Mouse (Mus musculus): Measurements from ENCODE around the gene Map4k4. TPM values are rescaled to one million over a fixed set of nuclear protein-coding genes. Genes with fewer than 3 reads are reported as not detected.

Gene Map4k4
- polyA plus RNA-seq (2012; fragmentation: generic; extraction: Trizol) = 10 to 100 TPM; 16.3 to 68.9 TPM

GRCm38 (mm10) chr1:39900181-39901005 is at the start of gene Map4k4:
Gene Map4k4, plus strand, starts transcription at chr1:39900913.

GRCm38 (mm10) chr1:40073779-40074178 is 173.1 kb downstream of the Map4k4 start, which contains the start of gene Il1r2:
Gene Il1r2, plus strand, starts transcription at chr1:40074079.

Other genes with a start within 250 kb of the Map4k4 start
- gene Creg2, start 249.4 kb upstream of the Map4k4 start, polyA plus RNA-seq (2012; fragmentation: generic; extraction: Trizol) = not detected
- gene Rfx8, start 179.9 kb upstream of the Map4k4 start, polyA plus RNA-seq (2012; fragmentation: generic; extraction: Trizol) = not detected
- not detected for gene Gm3646, start 95.6 kb upstream of the Map4k4 start, polyA plus RNA-seq (2012; fragmentation: generic; extraction: Trizol)
- under 1 TPM in 1 of 2 experiments, not detected in 1; 0.02 TPM for gene Il1r2, start 173.2 kb downstream of the Map4k4 start, polyA plus RNA-seq (2012; fragmentation: generic; extraction: Trizol)

Data from C3H10T1/2 (cell line).